Comparison of ENCODE assay signal across 1 mouse cellular context in genomic region chr11:58982471-58983097, GRCm38 (mm10).
TF ChIP-seq lines count a peak whose summit lies in the region.

No protein-coding gene starts in this region.

TF ChIP-seq in MEL, 35 proteins besides CTCF, POLR2A, EP300 and RAD21 (continued from another document):
- TF ChIP-seq KAT2A (conservative IDR thresholded peaks at IDR 0.05; ENCODE audit: low read depth, low read length) (no peak), JUND (IDR thresholded peaks at IDR 0.05; ENCODE audit: low read depth, low read length) (no peak), POLR2AphosphoS5 (IDR thresholded peaks at IDR 0.05; ENCODE audit: borderline replicate concordance, low read depth, low read length) (no peak), HCFC1 (IDR thresholded peaks at IDR 0.05; ENCODE audit: low read depth, low read length) (no peak), MAZ (IDR thresholded peaks at IDR 0.05; ENCODE audit: low read depth, low read length) (no peak), BHLHE40 (IDR thresholded peaks at IDR 0.05; ENCODE audit: borderline replicate concordance, low read depth, low read length) (peak; percentile 47; the same call in 1 of the 2 replicates), ZKSCAN1 (IDR thresholded peaks at IDR 0.05; ENCODE audit: low read depth, low read length) (no peak), TBP (IDR thresholded peaks at IDR 0.05; ENCODE audit: low read depth, low read length) (no peak), ETS1 (IDR thresholded peaks at IDR 0.05; ENCODE audit: low read depth, low read length) (0 out of 2 replicates have a peak, but pooled peaks have one; percentile 35), MXI1 (IDR thresholded peaks at IDR 0.05; ENCODE audit: low read depth, low read length) (peak; percentile 62), GATA1 (IDR thresholded peaks at IDR 0.05; ENCODE audit: low read depth, low read length) (no peak), GABPA (IDR thresholded peaks at IDR 0.05; ENCODE audit: low read depth, low read length) (no peak), ZC3H11A (IDR thresholded peaks at IDR 0.05; ENCODE audit: low read depth, low read length) (no peak), CHD1 (IDR thresholded peaks at IDR 0.05; ENCODE audit: low read depth, low read length) (no peak), MYB (IDR thresholded peaks at IDR 0.05; ENCODE audit: low read depth, low read length) (no peak)
